Mouse (Mus musculus) embryonic facial prominence, embryonic 11.5 days (tissue): ENCODE measurements around the gene Wbp2. TPM values are rescaled to one million over a fixed set of nuclear protein-coding genes. Genes with fewer than 3 reads are reported as not detected.

Experiments used
- ATAC-seq: fragments of 200-750 bp; cut with Nextera tagmentation; replicated peaks from 2 replicates; pipeline ENCODE4 v1.8.0; 2017; ENCODE audit warnings: low read depth; ENCODE audit not compliant: insufficient number of reproducible peaks, low FRiP score, low TSS enrichment
- DNase-seq: peaks from one replicate; pipeline ENCODE4 v3.0.0-alpha.2; 2015; ENCODE audit warnings: low spot score
- H3K27ac ChIP-seq: fragments of 300-500 bp; sonication (generic); replicated peaks from 2 replicates; pipeline ENCODE4 v1.5.1; 2014; ENCODE audit warnings: mild to moderate bottlenecking, low read depth, low read length, control low read depth
- H3K27me3 ChIP-seq: fragments of 300-500 bp; sonication (generic); 2 replicates; pipeline ENCODE4 v1.6.1; 2014; ENCODE audit warnings: mild to moderate bottlenecking, low read length, moderate library complexity, mixed read lengths; ENCODE audit not compliant: control insufficient read depth, insufficient read depth
- H3K36me3 ChIP-seq: fragments of 300-500 bp; sonication (generic); replicated peaks from 2 replicates; pipeline ENCODE4 v1.6.1; 2014; ENCODE audit warnings: low read depth, mild to moderate bottlenecking, low read length, moderate library complexity, mixed read lengths; ENCODE audit not compliant: control insufficient read depth, insufficient read depth
- H3K4me1 ChIP-seq: fragments of 300-500 bp; sonication (generic); 2 replicates; pipeline ENCODE4 v1.6.1; 2014; ENCODE audit warnings: low read length, mixed read lengths; ENCODE audit not compliant: control insufficient read depth, insufficient read depth
- H3K4me2 ChIP-seq: fragments of 300-500 bp; sonication (generic); 2 replicates; pipeline ENCODE4 v1.6.1; 2014; ENCODE audit warnings: low read depth, mild to moderate bottlenecking, control low read depth, low read length, moderate library complexity
- H3K4me3 ChIP-seq: fragments of 300-500 bp; sonication (generic); 2 replicates; pipeline ENCODE4 v1.5.1; 2014; ENCODE audit warnings: low read depth, low read length, control low read depth
- H3K9ac ChIP-seq: fragments of 300-500 bp; sonication (generic); replicated peaks from 2 replicates; pipeline ENCODE4 v1.6.1; 2014; ENCODE audit warnings: mild to moderate bottlenecking, control low read depth, low read length
- H3K9me3 ChIP-seq: fragments of 300-500 bp; sonication (generic); replicated peaks from 2 replicates; pipeline ENCODE4 v1.6.1; 2016; ENCODE audit warnings: mild to moderate bottlenecking, low read length, inconsistent platforms, mixed read lengths; ENCODE audit not compliant: control insufficient read depth
- WGBS: fragments of 180-500 bp; shearing (Covaris S2); extraction: QIAGEN DNeasy Blood & Tissue Kit; methylation state at CpG from one replicate; pipeline ENCODE4 v1.1.7; 2014; 5-methylcytosine and 5-hydroxymethylcytosine counted together
- polyA plus RNA-seq: library from polyadenylated mRNA; unstranded; fragments of >200 nt; fragmentation: Nextera tagmentation; extraction: Ambion mirVana; gene quantifications from 2 replicates; pipeline ENCODE4 v1.2.1, GENCODE M21; 2014

Gene Wbp2
- polyA plus RNA-seq, 1 experiment from 2014 or later, result 47.0 TPM

DNA sequence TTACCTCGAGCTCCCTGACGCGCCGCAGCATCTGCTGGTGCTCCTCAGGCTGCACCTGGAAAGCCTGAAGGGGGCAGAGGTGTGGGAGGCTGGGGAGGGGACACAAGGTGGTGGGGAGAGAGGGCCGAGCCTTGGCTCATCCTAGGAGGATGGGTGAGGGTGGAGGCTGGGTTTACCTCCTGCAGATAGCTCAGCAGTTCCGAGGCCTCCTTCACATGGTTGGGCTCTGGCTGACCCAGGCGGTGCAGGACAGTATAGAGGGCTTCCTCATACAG lies 10.6 kb downstream of the Wbp2 start:
- H3K9ac ChIP-seq, result no peak overlapping the region
- DNase-seq, result no peak
- H3K27me3 ChIP-seq, result no peaks in the 10 kb centered on the region
- WGBS, result 62% methylated on average over 7 of the region's 7 CpGs
- H3K9me3 ChIP-seq, result no peaks in the 10 kb centered on the region
- no peak for ATAC-seq
- no peak overlapping the region for H3K4me2 ChIP-seq
- H3K4me3 ChIP-seq, result no peak overlapping the region
- H3K27ac ChIP-seq, result no peak overlapping the region
- H3K4me1 ChIP-seq, result no peaks in the 10 kb centered on the region
- H3K36me3 ChIP-seq, result no peaks in the 10 kb centered on the region; the same call in none of the 2 replicates

DNA sequence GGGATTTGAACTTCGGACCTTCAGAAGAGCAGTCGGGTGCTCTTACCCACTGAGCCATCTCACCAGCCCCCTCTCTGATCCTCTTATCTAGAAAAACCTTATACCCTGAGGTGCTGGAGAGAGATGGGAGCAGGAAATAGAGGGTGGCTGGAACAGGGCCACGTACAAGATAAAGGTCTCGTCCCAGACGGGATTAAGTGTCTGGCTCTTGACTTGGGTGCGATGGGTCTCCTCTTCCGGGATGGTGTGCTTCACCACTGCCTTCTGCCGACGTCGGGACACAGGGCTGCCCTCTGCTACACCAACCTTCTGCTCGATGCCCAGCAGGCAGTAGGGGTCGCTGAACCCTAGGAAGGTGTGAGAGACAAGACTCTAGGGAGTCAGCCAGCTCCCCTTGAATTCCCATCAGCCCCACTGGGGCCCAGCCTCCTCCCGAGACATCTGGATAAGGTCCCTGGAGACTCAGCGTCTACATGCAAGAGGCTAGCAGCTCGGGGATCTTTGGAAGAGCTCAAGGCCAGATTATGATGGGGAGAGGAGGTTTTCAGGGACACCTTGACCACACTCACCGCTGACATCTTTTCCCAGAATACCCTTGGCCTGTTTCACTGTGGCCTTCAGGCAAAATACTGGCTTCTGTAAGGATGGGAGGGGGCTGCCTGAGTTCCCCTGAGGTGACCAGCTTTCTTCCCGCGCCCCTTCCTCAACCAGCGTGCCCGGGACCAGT lies 11.1 kb downstream of the Wbp2 start:
- WGBS, result 54% methylated on average over 20 of the region's 20 CpGs
- H3K4me1 ChIP-seq, result no peaks in the 10 kb centered on the region

DNA sequence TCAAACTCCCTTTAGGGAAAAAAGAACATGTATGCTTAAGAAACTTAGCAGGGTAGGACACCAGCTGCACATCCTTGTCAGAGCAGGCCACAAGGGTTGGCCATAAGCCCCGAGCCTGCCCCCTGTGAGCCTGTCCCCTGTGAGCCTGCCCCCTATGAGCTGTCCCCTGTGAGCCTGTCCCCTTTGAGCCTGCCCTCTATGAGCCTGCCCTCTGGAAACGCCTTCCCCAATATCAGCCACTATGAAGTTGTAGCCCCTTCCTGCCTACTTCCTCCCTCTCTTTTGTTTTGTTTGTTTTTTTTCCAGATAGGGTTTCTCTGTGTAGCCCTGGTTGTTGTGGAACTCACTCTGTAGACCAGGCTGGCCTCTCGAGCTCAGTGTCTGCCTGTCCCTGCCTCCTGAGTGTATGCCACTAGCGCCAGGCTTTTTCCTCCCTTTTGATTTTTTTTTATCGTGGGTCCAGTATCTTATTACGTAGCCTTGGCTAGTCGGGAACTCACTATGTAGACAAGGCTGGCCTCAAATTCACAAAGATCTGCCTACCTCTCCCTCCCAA lies 12.3 kb downstream of the Wbp2 start:
- Histone ChIP-seq H3K4me1 (no peaks in the 10 kb centered on the region), H3K9ac (no peak overlapping the region), H3K27ac (no peak overlapping the region), H3K4me2 (no peak overlapping the region), H3K36me3 (no peaks in the 10 kb centered on the region), H3K4me3 (no peak overlapping the region), H3K27me3 (no peaks in the 10 kb centered on the region), H3K9me3 (no peaks in the 10 kb centered on the region)
- ATAC-seq (no peak), DNase-seq (no peak)
- WGBS, result 49% methylated on average over 7 of the region's 7 CpGs

More for the DNA sequence above, 11.1 kb downstream of the Wbp2 start:
- Histone ChIP-seq H3K9me3 (no peaks in the 10 kb centered on the region), H3K4me2 (no peak overlapping the region), H3K27ac (no peak overlapping the region), H3K4me3 (no peak overlapping the region), H3K36me3 (no peaks in the 10 kb centered on the region; the same call in none of the 2 replicates), H3K27me3 (no peaks in the 10 kb centered on the region), H3K9ac (no peak overlapping the region)
- DNase-seq, result no peak
- no peak for ATAC-seq

DNA sequence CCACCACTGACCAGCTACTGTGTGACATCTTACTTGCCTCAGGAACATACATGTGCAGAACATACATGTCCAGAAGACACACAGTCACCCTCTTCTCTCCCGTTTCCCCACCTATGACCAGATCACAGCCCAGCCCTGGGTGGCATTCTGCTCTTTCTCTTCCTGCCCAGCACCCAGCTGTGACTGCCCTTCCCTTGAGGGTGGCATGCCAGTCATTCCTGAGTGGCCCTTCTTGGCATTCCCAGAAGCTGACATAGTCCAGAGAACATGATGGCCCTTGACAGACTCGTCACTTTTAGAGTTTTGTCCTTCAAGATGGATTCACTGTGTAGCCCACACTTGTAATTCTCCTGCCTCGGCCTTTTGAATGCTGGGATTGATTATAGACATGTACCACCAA lies 14.2 kb downstream of the Wbp2 start:
- Histone ChIP-seq H3K36me3 (no peaks in the 10 kb centered on the region), H3K9ac (no peak overlapping the region), H3K27ac (no peak overlapping the region), H3K4me3 (no peak overlapping the region), H3K27me3 (no peaks in the 10 kb centered on the region), H3K4me2 (no peak overlapping the region), H3K4me1 (no peaks in the 10 kb centered on the region), H3K9me3 (no peaks in the 10 kb centered on the region)
- WGBS, result 80% methylated on average over 3 of the region's 3 CpGs
- ATAC-seq (no peak), DNase-seq (no peak)

DNA sequence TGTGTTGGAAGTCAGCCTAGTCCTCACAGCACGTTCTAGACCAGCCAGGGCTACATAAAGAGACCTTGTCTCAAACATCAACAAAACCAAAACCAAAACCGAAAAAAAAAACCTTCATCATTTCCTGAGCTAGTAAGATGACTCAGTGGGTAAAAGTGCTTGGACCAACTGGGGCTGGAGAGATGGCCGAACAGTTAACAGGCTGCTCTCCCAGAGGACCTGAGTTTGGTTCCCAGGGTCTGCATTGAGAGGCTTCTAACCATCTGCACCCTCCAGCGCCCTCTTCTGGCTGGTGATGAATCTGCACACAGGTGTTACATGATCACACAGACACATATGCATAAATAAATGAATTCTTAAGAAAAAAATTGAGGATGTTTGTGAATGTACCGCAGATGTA lies 15.3 kb downstream of the Wbp2 start:
- no peaks in the 10 kb centered on the region for H3K4me1 ChIP-seq
- DNase-seq, result peak; percentile 14

DNA sequence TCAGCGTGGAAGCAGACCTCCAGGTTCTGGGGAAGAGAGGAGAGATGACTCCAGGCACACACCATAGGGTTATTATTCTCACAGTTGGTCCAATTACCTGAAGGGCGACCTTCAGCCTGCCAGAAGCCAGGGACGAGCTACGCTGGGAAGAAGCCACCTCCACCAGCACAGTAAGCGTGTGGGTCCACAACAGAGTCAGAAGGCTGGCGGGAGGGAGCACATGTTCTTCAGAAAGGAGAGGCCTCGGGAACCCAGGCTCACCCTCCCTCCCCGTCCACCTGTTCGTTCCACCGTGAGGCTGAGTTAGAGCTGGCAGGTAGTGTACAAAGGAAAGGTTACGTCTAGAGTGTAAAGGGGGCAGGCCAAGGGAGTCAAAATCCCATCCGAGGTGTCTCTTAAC lies 21.4 kb downstream of the Wbp2 start:
- 91% methylated on average over 12 of the region's 12 CpGs for WGBS
- Histone ChIP-seq H3K9me3 (no peaks in the 10 kb centered on the region), H3K27ac (no peak overlapping the region), H3K4me3 (no peak overlapping the region), H3K4me2 (no peak overlapping the region), H3K4me1 (no peaks in the 10 kb centered on the region), H3K27me3 (no peaks in the 10 kb centered on the region), H3K36me3 (peaks cover 4% of the 10 kb centered on the region; the same call in 1 of the 2 replicates), H3K9ac (no peak overlapping the region)
- DNase-seq (no peak), ATAC-seq (no peak)

More for the DNA sequence above, 15.3 kb downstream of the Wbp2 start:
- Histone ChIP-seq H3K36me3 (no peaks in the 10 kb centered on the region), H3K4me2 (no peak overlapping the region), H3K27ac (no peak overlapping the region), H3K9ac (no peak overlapping the region), H3K4me3 (no peak overlapping the region), H3K9me3 (no peaks in the 10 kb centered on the region), H3K27me3 (no peaks in the 10 kb centered on the region)
- ATAC-seq, result no peak
- WGBS, result 60% methylated on average over 5 of the region's 5 CpGs

DNA sequence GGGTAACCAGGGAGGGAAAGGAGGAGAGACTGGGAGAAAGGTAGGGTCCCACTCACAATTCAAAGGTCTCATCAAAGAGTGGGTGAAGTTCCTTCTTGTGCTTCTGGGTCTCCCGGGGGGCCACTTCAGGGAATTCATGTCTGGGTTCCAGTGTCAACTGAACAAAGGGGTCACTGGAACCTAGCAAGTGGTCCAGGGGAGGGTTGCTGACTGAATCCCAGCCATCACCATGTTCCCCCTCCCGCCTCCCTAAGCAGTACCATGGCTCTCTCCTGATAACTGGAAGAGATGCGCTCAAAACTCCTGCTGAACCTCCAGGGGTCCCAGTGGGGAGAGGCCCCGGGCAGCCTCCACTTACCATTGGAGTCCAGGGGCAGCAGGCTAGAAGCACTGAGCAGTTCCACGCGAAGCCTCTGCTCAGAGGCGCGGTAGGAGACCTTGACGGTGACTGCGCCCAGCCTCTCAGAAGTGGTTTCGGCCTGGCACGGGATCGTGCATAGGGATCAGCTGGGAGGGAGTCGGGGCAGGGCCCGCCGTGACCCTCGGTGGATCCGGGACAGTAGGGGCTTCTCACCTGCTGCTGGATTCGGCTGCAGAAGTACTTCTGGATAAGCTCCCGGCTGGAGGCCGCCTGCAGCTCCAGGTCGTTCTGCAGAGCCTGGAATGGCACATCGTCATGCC lies 22.5 kb downstream of the Wbp2 start:
- no peaks in the 10 kb centered on the region for H3K9me3 ChIP-seq
- no peak overlapping the region for H3K4me2 ChIP-seq
- H3K4me1 ChIP-seq, result no peaks in the 10 kb centered on the region
- no peak for ATAC-seq
- DNase-seq, result no peak
- WGBS, result 64% methylated on average over 23 of the region's 23 CpGs
- H3K27me3 ChIP-seq, result no peaks in the 10 kb centered on the region
- H3K27ac ChIP-seq, result no peak overlapping the region
- H3K9ac ChIP-seq, result no peak overlapping the region
- H3K36me3 ChIP-seq, result peaks cover 10% of the 10 kb centered on the region
- H3K4me3 ChIP-seq, result no peak overlapping the region

DNA sequence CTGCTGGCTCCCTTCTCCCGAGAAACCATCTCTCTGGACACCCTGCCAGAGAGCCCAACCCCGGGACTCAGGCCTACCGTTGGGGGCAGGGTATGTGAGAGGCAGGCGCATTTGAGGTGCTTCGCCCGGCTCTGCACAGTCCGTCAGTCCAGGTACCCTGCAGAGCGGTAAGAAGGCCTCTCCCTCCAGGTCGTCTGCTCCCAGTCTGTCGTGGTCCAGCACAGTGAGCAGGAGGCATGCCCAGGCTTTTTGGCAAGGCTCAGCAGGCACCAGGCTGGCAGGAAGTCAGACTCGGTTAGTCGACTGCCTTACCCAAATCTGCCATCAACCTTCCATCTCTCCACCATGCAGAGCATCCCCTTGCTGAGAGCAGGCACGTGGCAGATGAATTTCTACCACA lies 23.2 kb downstream of the Wbp2 start:
- Histone ChIP-seq H3K9ac (no peak overlapping the region), H3K27ac (no peak overlapping the region)
- WGBS, result 69% methylated on average over 13 of the region's 13 CpGs

More for the DNA sequence above, 23.2 kb downstream of the Wbp2 start:
- H3K9me3 ChIP-seq, result no peaks in the 10 kb centered on the region
- DNase-seq, result no peak
- H3K36me3 ChIP-seq, result peaks cover 11% of the 10 kb centered on the region
- no peak overlapping the region for H3K4me3 ChIP-seq
- ATAC-seq, result no peak
- no peaks in the 10 kb centered on the region for H3K27me3 ChIP-seq
- no peaks in the 10 kb centered on the region for H3K4me1 ChIP-seq
- no peak overlapping the region for H3K4me2 ChIP-seq
